Mouse (Mus musculus): Measurements from ENCODE around the gene Tpm3.

GRCm38 (mm10) chr3:90083034-90083433 lies 10.6 kb downstream of the Tpm3 start:
- no peak for TF ChIP-seq CTCF (IDR thresholded peaks at IDR 0.05; ENCODE audit: low read depth, low read length)
- no peak for TF ChIP-seq POLR2A (IDR thresholded peaks at IDR 0.05; ENCODE audit: insufficient read depth, low read length)
